Mouse (Mus musculus): ENCODE data around the gene Mrpl39. TPM values are rescaled to one million over a fixed set of nuclear protein-coding genes. Genes with fewer than 3 reads are reported as not detected.

The Mrpl39 gene
- polyA plus RNA-seq, 1 experiment from 2014 or later, result 50.7 TPM

GRCm38 (mm10) chr16:84774003-84774703 is 38.6 kb upstream of the Mrpl39 start, which contains the start of gene Jam2:
Jam2 (plus strand) TSS chr16:84774123.
- Histone ChIP-seq H3K9me3 (ENCODE audit: low read length) (0 out of 2 replicates have a peak, but pooled peaks cover under 1% of the 10 kb centered on the region), H3K27me3 (ENCODE audit: insufficient read depth, low read length) (peaks cover 11% of the 10 kb centered on the region), H3K27ac (ENCODE audit: low read length) (no peak within 1 kb of the TSS), H3K9ac (replicated peaks; ENCODE audit: low read length) (peak within 1 kb of the TSS; percentile 64), H3K36me3 (ENCODE audit: insufficient read depth, low read length) (no peaks in the 10 kb centered on the region), H3K4me1 (ENCODE audit: insufficient read depth, low read length) (peaks cover 9% of the 10 kb centered on the region), H3K4me3 (ENCODE audit: low read length) (peak within 1 kb of the TSS; percentile 61), H3K4me2 (replicated peaks; ENCODE audit: low read depth, low read length) (peak within 1 kb of the TSS; percentile 88)
- peak; percentile 91 for ATAC-seq (ENCODE audit: low FRiP score, low TSS enrichment)
- whole genome bisulfite sequencing, result under 1% methylated on average over 43 of the region's 43 CpGs

GRCm38 (mm10) chr16:84773268-84773861 is 37.8 kb upstream of the Mrpl39 start:
- peak overlapping the region; percentile 64; the same call in 1 of the 2 replicates for H3K9ac ChIP-seq (replicated peaks; ENCODE audit: low read length)

GRCm38 (mm10) chr16:84772496-84773267 is 37.1 kb upstream of the Mrpl39 start:
- Histone ChIP-seq H3K9ac (replicated peaks; ENCODE audit: low read length) (no peak overlapping the region), H3K27ac (ENCODE audit: low read length) (no peak overlapping the region), H3K36me3 (ENCODE audit: insufficient read depth, low read length) (no peaks in the 10 kb centered on the region), H3K9me3 (ENCODE audit: low read length) (no peaks in the 10 kb centered on the region), H3K4me1 (ENCODE audit: insufficient read depth, low read length) (peaks cover 9% of the 10 kb centered on the region), H3K27me3 (ENCODE audit: insufficient read depth, low read length) (peaks cover 11% of the 10 kb centered on the region), H3K4me2 (replicated peaks; ENCODE audit: low read depth, low read length) (peak overlapping the region; percentile 88; the same call in 1 of the 2 replicates), H3K4me3 (ENCODE audit: low read length) (peak overlapping the region; percentile 61)
- 30% methylated on average over 8 of the region's 8 CpGs for WGBS
- no peak for ATAC-seq (ENCODE audit: low FRiP score, low TSS enrichment)

More at GRCm38 (mm10) chr16:84773268-84773861, 37.8 kb upstream of the Mrpl39 start:
- 2% methylated on average over 15 of the region's 15 CpGs for WGBS
- Histone ChIP-seq H3K9me3 (ENCODE audit: low read length) (no peaks in the 10 kb centered on the region), H3K4me1 (ENCODE audit: insufficient read depth, low read length) (peaks cover 9% of the 10 kb centered on the region), H3K4me3 (ENCODE audit: low read length) (peak overlapping the region; percentile 61), H3K27me3 (ENCODE audit: insufficient read depth, low read length) (peaks cover 11% of the 10 kb centered on the region), H3K36me3 (ENCODE audit: insufficient read depth, low read length) (no peaks in the 10 kb centered on the region), H3K27ac (ENCODE audit: low read length) (no peak overlapping the region), H3K4me2 (replicated peaks; ENCODE audit: low read depth, low read length) (peak overlapping the region; percentile 88)
- no peak for ATAC-seq (ENCODE audit: low FRiP score, low TSS enrichment)

- ATAC-seq (ENCODE audit: low FRiP score, low TSS enrichment), result no peak
- Histone ChIP-seq H3K4me1 (ENCODE audit: insufficient read depth, low read length) (peaks cover 9% of the 10 kb centered on the region), H3K4me3 (ENCODE audit: low read length) (no peak overlapping the region), H3K4me2 (replicated peaks; ENCODE audit: low read depth, low read length) (no peak overlapping the region), H3K9ac (replicated peaks; ENCODE audit: low read length) (no peak overlapping the region), H3K36me3 (ENCODE audit: insufficient read depth, low read length) (no peaks in the 10 kb centered on the region), H3K27me3 (ENCODE audit: insufficient read depth, low read length) (peaks cover 7% of the 10 kb centered on the region), H3K9me3 (ENCODE audit: low read length) (no peaks in the 10 kb centered on the region), H3K27ac (ENCODE audit: low read length) (no peak overlapping the region)
- WGBS, result 93% methylated on average over 2 of the region's 2 CpGs
Measured at GRCm38 (mm10) chr16:84771461-84771860, 35.9 kb upstream of the Mrpl39 start.

GRCm38 (mm10) chr16:84770891-84771290 is 35.3 kb upstream of the Mrpl39 start:
- Histone ChIP-seq H3K9me3 (ENCODE audit: low read length) (no peaks in the 10 kb centered on the region), H3K4me1 (ENCODE audit: insufficient read depth, low read length) (peaks cover 9% of the 10 kb centered on the region), H3K4me3 (ENCODE audit: low read length) (no peak overlapping the region), H3K36me3 (ENCODE audit: insufficient read depth, low read length) (no peaks in the 10 kb centered on the region), H3K4me2 (replicated peaks; ENCODE audit: low read depth, low read length) (no peak overlapping the region), H3K27ac (ENCODE audit: low read length) (no peak overlapping the region), H3K9ac (replicated peaks; ENCODE audit: low read length) (no peak overlapping the region), H3K27me3 (ENCODE audit: insufficient read depth, low read length) (peaks cover 2% of the 10 kb centered on the region)
- WGBS, result 81% methylated on average over 7 of the region's 7 CpGs
- ATAC-seq (ENCODE audit: low FRiP score, low TSS enrichment), result no peak

GRCm38 (mm10) chr16:84769619-84770464 is 34.3 kb upstream of the Mrpl39 start:
- WGBS, result 84% methylated on average over 19 of the region's 19 CpGs
- no peak overlapping the region for H3K4me3 ChIP-seq (ENCODE audit: low read length)
- ATAC-seq (ENCODE audit: low FRiP score, low TSS enrichment), result no peak
- H3K4me1 ChIP-seq (ENCODE audit: insufficient read depth, low read length), result peaks cover 9% of the 10 kb centered on the region
- no peak overlapping the region for H3K4me2 ChIP-seq (replicated peaks; ENCODE audit: low read depth, low read length)
- no peak overlapping the region for H3K27ac ChIP-seq (ENCODE audit: low read length)
- no peaks in the 10 kb centered on the region for H3K27me3 ChIP-seq (ENCODE audit: insufficient read depth, low read length)
- no peak overlapping the region for H3K9ac ChIP-seq (replicated peaks; ENCODE audit: low read length)
- H3K36me3 ChIP-seq (ENCODE audit: insufficient read depth, low read length), result no peaks in the 10 kb centered on the region
- no peaks in the 10 kb centered on the region for H3K9me3 ChIP-seq (ENCODE audit: low read length)

GRCm38 (mm10) chr16:84769182-84769581 is 33.6 kb upstream of the Mrpl39 start:
- H3K36me3 ChIP-seq (ENCODE audit: insufficient read depth, low read length), result no peaks in the 10 kb centered on the region
- no peak overlapping the region for H3K4me3 ChIP-seq (ENCODE audit: low read length)
- no peak for ATAC-seq (ENCODE audit: low FRiP score, low TSS enrichment)
- no peaks in the 10 kb centered on the region for H3K27me3 ChIP-seq (ENCODE audit: insufficient read depth, low read length)
- no peaks in the 10 kb centered on the region for H3K9me3 ChIP-seq (ENCODE audit: low read length)
- no peak overlapping the region for H3K9ac ChIP-seq (replicated peaks; ENCODE audit: low read length)
- no peak overlapping the region for H3K27ac ChIP-seq (ENCODE audit: low read length)
- WGBS, result 60% methylated on average over 4 of the region's 4 CpGs
- H3K4me1 ChIP-seq (ENCODE audit: insufficient read depth, low read length), result peaks cover 9% of the 10 kb centered on the region
- H3K4me2 ChIP-seq (replicated peaks; ENCODE audit: low read depth, low read length), result no peak overlapping the region

GRCm38 (mm10) chr16:84767956-84768355 is 32.4 kb upstream of the Mrpl39 start:
- H3K4me3 ChIP-seq (ENCODE audit: low read length), result no peak overlapping the region
- ATAC-seq (ENCODE audit: low FRiP score, low TSS enrichment), result no peak
- H3K4me2 ChIP-seq (replicated peaks; ENCODE audit: low read depth, low read length), result no peak overlapping the region
- no peaks in the 10 kb centered on the region for H3K36me3 ChIP-seq (ENCODE audit: insufficient read depth, low read length)
- no peak overlapping the region for H3K27ac ChIP-seq (ENCODE audit: low read length)
- 81% methylated on average over 8 of the region's 8 CpGs for WGBS
- no peaks in the 10 kb centered on the region for H3K9me3 ChIP-seq (ENCODE audit: low read length)
- peaks cover under 1% of the 10 kb centered on the region; the same call in 1 of the 2 replicates for H3K4me1 ChIP-seq (ENCODE audit: insufficient read depth, low read length)
- no peak overlapping the region for H3K9ac ChIP-seq (replicated peaks; ENCODE audit: low read length)
- H3K27me3 ChIP-seq (ENCODE audit: insufficient read depth, low read length), result no peaks in the 10 kb centered on the region

- 70% methylated on average over 6 of the region's 6 CpGs for WGBS
Measured at GRCm38 (mm10) chr16:84745721-84746306, 10.3 kb upstream of the Mrpl39 start.

More at GRCm38 (mm10) chr16:84745721-84746306, 10.3 kb upstream of the Mrpl39 start:
- no peak overlapping the region for H3K9ac ChIP-seq (replicated peaks; ENCODE audit: low read length)
- H3K27me3 ChIP-seq (ENCODE audit: insufficient read depth, low read length), result no peaks in the 10 kb centered on the region
- ATAC-seq (ENCODE audit: low FRiP score, low TSS enrichment), result no peak
- no peaks in the 10 kb centered on the region for H3K36me3 ChIP-seq (ENCODE audit: insufficient read depth, low read length)
- no peaks in the 10 kb centered on the region for H3K9me3 ChIP-seq (ENCODE audit: low read length)
- no peak overlapping the region for H3K27ac ChIP-seq (ENCODE audit: low read length)
- no peak overlapping the region for H3K4me3 ChIP-seq (ENCODE audit: low read length)
- H3K4me1 ChIP-seq (ENCODE audit: insufficient read depth, low read length), result no peaks in the 10 kb centered on the region
- H3K4me2 ChIP-seq (replicated peaks; ENCODE audit: low read depth, low read length), result no peak overlapping the region
